Mouse (Mus musculus): ENCODE measurements around the gene Rnf10.

Rnf10 gene

GRCm38 (mm10) chr5:115274771-115275170, 2.1 kb upstream of the Rnf10 start:
- DNase-seq = no peak

DNA sequence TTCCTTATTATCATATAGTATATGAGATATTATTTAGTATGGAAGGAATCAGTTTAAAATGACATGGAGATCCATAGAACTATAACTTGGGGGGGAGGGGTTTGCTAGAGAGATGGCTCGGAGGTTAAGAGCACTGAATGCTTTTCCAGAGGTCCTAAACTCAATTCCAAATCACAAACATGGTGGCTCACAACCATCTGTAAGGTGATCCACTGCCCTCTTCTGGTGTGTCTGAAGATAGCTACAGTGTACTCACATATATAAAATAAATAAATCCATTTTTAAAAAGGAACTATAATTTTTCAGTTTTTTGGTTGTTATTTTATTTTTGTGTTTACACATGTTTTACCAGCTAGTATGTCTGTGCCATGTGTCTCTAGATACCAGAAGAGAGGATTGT, 1.7 kb upstream of the Rnf10 start:
- DNase-seq = no peak

- no peak for DNase-seq
Observed at GRCm38 (mm10) chr5:115273549-115274135, 944 bp upstream of the Rnf10 start.

- DNase-seq = peak; percentile 52
Observed at GRCm38 (mm10) chr5:115271931-115272811, 527 bp downstream of the Rnf10 start.

- no peak for DNase-seq
Observed at GRCm38 (mm10) chr5:115269969-115270368, 2.7 kb downstream of the Rnf10 start.

GRCm38 (mm10) chr5:115268266-115268665, 4.4 kb downstream of the Rnf10 start:
- DNase-seq = no peak

DNA sequence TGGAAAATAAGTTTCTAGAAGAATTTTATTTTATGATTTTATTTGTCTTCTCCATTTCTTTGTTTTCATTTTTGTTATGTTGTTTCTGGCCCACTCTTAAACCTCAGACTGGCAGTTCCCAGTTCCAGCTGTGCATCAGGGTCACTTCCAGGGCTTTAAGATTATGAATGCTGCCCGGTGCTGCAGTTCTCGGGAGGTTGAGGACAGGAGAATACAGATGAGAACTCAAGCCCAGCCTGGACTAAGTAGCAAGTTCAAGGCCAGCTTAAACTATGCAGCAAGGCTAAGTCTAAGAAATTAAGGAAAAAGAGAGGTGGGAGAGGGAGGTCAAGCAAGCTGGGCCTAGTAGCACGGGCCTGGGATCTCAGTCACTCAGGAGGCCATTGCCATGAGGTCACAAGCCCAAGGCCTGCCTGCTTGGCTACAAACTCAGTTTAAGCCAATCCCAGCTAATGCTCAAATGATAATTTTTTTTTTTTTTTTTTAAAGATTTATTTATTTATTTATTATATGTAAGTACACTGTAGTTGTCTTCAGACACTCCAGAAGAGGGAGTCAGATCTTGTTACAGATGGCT, 5.1 kb downstream of the Rnf10 start:
- DNase-seq = no peak

DNA sequence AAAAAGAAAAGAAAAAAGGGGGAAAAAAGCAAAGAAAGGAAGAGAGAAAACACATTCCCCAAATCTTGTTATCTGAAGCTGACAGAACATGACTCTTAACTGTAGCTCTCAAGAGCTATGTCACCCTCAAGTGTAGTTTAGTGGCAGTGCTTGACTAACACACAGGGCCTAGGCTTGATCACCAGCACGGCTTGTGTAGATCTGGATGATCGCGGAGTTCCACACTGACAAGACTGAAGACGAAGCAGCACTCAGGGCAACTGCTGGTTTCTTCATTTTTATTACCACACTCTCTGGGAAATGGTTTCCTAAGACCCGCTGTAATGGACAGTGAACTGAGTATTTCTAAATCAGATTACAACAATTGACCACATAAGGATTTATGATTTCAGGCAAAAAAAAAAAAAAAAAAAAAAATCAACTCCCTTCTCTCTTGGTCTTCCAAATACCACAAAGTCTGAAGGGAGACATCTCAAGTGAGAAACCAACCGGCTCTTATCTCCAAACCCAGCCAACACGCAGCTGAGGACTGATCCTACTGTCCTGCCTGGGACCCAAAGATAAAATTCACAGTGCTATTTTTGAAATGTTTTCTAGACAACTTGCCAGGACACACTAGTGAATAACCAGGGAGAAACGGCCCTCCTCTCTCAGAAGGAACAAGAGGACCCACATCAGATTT, 5.8 kb downstream of the Rnf10 start:
- no peak for DNase-seq

DNA sequence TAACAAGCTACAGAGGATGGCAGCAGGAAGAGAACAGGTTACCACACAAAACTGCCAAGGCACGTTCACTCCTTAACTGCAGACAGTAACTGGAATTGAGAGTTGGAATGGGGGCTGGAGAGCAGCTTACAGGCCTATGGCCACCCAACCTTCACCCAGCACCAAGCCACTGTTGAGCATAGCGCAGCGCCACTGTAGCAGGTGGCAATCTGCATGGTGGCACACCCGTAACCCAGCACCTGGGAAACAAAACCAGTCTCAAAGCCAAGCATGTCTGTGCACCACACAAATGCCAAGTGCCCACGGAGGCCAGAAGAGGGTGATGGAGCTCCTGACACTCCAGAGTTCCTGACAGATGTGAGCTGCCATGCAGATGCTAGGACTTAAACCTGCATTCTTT, 6.4 kb downstream of the Rnf10 start:
- DNase-seq = no peak

DNA sequence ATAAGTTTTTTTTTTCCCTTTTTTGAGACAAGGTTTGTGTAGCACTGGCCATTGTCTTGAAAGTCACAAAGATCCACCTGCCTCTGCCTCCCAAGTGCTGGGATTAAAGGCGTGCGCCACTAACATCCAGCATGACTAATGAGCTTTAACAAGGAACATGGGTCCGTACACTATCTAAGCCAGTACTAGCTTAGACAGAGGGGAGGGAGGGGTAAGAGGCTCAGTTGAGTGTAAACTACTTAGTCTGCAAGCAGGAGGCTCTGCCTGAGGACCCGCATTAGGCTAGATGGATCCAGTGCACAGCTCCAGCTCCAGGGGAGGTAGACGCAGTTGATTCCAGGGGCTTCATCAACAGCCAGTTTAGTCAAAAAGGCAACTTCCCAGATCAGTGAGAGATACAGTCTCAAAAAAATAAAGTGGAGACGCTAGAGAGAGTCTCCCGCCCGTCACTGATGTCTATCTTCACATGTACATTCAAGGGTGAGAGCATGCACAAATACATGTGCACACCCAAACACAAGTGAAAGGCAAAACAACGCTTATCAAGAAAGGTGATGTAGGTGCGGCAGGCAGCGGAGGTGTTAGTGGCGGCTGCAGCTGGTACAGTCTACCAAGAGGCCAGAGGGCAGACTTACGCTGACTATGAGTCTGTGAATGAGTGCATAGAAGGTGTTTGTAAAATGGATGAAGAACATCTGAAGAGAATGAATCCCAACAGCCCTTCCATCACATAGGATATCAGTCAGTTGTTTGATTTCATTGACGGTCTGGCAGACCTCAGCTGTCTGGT, 10.0 kb downstream of the Rnf10 start:
- DNase-seq = no peak

DNA sequence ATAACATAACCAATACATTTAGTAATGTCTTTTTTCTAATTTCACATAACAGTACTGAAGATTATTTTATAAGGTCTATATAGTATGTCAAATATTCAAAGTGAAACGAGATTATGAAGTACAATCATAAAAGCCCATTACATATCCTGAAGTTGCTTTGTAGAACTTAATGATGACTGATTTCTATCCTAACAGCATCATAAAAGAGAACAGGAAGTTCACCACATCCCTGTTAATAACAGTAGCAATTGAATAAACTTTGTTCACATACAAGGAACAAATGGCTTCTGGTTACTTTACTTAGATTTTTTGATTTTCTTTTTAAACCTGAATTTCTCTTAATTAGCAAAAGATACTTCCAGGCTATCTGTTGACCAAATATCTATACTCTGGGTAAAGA, 10.8 kb downstream of the Rnf10 start:
- DNase-seq = no peak

DNA sequence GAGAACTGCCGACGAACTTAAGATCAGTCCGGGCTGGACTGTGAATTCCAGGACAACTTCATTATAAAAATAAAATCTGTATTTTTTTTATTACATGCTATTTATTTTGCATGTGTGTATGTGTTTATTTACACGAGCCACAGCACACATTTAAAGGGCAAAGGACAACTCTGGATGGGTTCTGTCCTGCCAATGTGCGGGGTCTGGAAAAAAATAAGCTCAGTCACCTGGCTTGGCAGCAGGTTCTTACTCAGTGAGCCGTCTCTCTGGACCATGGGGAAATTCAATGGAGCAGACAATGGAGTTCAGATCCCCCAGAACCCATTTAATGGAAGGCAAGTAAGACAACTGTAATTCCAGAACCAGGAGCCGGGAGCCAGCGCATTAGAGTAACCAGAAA, 11.6 kb downstream of the Rnf10 start:
- DNase-seq = no peak

GRCm38 (mm10) chr5:115260356-115260755, 12.3 kb downstream of the Rnf10 start:
- no peak for DNase-seq

DNA sequence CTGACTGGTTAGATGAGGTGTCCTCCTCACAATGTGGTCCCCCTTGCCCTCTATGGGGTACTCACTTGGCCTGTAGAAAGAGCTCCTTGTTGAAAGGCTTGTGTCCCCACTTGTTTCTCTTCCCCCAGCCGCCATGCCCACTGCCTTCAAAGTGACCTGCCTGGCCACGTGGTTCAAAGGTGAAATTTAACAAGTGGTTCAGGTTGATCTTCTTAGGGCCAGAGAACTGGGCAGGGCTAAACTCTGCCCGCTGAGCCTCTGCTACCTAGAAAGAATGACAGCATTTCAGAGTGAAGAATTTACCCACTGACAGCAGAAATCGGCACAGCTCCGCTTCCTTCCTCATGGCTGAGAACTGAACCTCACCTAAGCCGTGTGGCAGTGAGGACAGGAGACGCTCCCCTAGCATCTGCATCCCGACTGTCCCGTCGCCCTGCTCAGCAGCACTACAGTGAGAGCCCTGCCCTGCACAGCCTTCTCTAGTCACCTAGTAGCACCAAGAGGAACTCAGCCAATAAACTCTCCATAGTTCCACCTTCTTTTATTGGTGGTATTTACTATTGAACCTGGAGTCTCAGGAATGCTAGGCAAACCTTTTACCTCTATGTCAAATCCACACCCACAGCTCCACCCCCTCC, 15.7 kb downstream of the Rnf10 start:
- no peak for DNase-seq

DNA sequence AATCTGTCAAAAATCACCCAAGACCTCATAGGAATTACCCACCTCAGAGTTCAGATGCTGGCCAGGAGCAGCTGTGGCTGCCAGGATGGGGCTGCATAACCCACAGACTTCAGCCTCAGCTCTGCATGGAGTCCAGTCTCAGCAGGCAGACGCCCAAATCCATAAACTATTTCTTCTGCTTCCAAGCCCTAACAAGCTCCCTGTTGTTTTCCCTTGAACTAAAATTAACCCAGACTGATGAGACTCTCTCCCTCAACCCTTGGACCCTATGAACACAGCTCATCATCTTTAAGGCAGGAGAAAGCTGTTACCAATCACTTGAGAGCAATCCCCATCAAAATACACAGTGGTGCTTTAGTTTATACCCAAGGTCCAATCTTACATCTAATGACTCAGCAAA, 17.2 kb downstream of the Rnf10 start:
- no peak for DNase-seq

DNA sequence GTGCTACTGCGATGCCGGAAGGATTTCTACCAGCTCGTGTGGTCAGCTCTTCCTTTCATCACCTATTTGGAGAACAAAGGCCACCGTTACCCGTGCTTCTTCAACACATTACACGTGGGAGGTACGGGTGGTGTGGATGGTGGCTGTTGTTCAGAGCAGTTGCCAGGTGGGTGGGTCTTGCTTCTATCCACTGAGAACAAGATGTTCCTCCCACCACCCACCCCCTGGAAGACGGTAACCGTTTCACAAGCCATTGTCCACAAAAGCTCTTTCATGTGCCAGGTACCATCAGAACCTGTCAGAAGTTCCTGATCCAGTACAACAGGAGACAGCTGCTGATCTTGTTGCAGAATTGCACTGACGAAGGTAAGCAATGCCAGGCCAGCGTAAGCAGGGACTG, 32.5 kb downstream of the Rnf10 start:
- DNase-seq = no peak

- no peak for DNase-seq
Observed at GRCm38 (mm10) chr5:115238729-115239195, 33.9 kb downstream of the Rnf10 start.

- peak; percentile 96 for DNase-seq
Observed at GRCm38 (mm10) chr5:115237803-115238728, 34.6 kb downstream of the Rnf10 start.

DNA sequence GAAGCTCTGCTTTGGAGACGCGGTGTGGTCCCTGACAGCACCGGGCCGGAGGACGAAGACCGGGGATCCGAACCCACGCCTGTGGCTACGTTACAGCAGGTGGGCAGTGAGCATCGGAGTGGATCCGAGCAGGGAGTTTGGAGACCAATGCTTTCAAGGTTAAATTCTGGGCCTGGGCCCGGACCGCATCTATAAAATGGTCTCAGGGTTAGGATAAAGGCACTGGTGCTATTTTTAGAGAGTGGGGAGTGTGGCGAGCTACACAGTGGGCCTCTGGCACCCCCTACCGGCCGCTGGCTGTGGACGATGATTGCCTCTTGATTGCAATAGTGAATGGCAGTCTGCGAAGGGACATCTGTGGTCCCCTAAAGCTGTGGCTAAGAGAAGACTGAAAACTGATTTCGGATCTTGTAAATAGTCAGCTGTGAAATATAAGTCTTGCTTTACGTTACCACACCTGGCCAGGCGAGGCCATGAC, 36.9 kb downstream of the Rnf10 start, which contains the start of gene Pop5:
Gene Pop5, plus strand, starts transcription at position 51 of the 478 bp plus-strand sequence.
- DNase-seq = peak; percentile 94

- DNase-seq = peak; percentile 69
Observed at GRCm38 (mm10) chr5:115235323-115235771, 37.4 kb downstream of the Rnf10 start.

DNA sequence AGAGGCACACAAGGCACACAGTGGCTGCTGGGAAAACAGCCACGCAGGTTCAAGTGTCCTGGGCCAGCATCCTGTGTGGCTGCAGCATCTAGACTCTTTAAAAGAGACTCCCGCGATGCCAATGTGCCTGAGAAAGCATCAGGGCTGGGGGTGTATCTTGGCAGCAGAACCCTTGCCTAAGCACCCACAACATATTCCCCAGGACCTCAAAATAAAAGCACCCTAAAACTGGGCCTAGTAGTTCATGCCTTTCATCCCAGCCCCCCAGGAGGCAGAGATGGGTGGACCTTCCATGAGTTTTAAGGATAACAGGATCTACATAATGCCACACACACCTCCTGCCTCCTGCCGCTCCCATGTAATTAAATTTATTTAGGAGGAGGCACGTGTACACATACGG, 38.2 kb downstream of the Rnf10 start:
- no peak for DNase-seq
